Mouse (Mus musculus): ENCODE results near the gene Arhgef10l.

Arhgef10l gene

GRCm38 (mm10) chr4:140694551-140695060, 28.8 kb upstream of the Arhgef10l start:
- DNase-seq (ENCODE audit: low spot score), result no peak

GRCm38 (mm10) chr4:140693513-140693912, 27.7 kb upstream of the Arhgef10l start:
- no peak for DNase-seq (ENCODE audit: low spot score)

GRCm38 (mm10) chr4:140691481-140691880, 25.7 kb upstream of the Arhgef10l start:
- no peak for DNase-seq (ENCODE audit: low spot score)

- DNase-seq (ENCODE audit: low spot score), result no peak
Observed at GRCm38 (mm10) chr4:140689873-140690655, 24.3 kb upstream of the Arhgef10l start.

- no peak for DNase-seq (ENCODE audit: low spot score)
Observed at GRCm38 (mm10) chr4:140688826-140689425, 23.1 kb upstream of the Arhgef10l start.

- no peak for DNase-seq (ENCODE audit: low spot score)
Observed at GRCm38 (mm10) chr4:140688044-140688825, 22.4 kb upstream of the Arhgef10l start.

- no peak for DNase-seq (ENCODE audit: low spot score)
Observed at GRCm38 (mm10) chr4:140684881-140685303, 19.1 kb upstream of the Arhgef10l start.

- DNase-seq (ENCODE audit: low spot score), result peak; percentile 42
Observed at GRCm38 (mm10) chr4:140684141-140684871, 18.5 kb upstream of the Arhgef10l start.

- DNase-seq (ENCODE audit: low spot score), result no peak
Observed at GRCm38 (mm10) chr4:140683608-140684007, 17.8 kb upstream of the Arhgef10l start.

GRCm38 (mm10) chr4:140680731-140681397, 15.1 kb upstream of the Arhgef10l start:
- DNase-seq (ENCODE audit: low spot score), result no peak

- DNase-seq (ENCODE audit: low spot score), result peak; percentile 80
Observed at GRCm38 (mm10) chr4:140679723-140680380, 14.0 kb upstream of the Arhgef10l start.

- DNase-seq (ENCODE audit: low spot score), result no peak
Observed at GRCm38 (mm10) chr4:140679038-140679437, 13.2 kb upstream of the Arhgef10l start.

GRCm38 (mm10) chr4:140674345-140674926, 8.6 kb upstream of the Arhgef10l start:
- peak; percentile 87 for DNase-seq (ENCODE audit: low spot score)

- DNase-seq (ENCODE audit: low spot score), result no peak
Observed at GRCm38 (mm10) chr4:140673527-140674264, 7.9 kb upstream of the Arhgef10l start.

- DNase-seq (ENCODE audit: low spot score), result no peak
Observed at GRCm38 (mm10) chr4:140667802-140668201, 2.0 kb upstream of the Arhgef10l start.

- DNase-seq (ENCODE audit: low spot score), result no peak
Observed at GRCm38 (mm10) chr4:140665053-140665452, 759 bp downstream of the Arhgef10l start.

- no peak for DNase-seq (ENCODE audit: low spot score)
Observed at GRCm38 (mm10) chr4:140662882-140663585, 2.8 kb downstream of the Arhgef10l start.

GRCm38 (mm10) chr4:140662453-140662852, 3.4 kb downstream of the Arhgef10l start:
- no peak for DNase-seq (ENCODE audit: low spot score)
